Mouse (Mus musculus): ENCODE measurements around the gene Inpp4b.

Inpp4b gene

DNA sequence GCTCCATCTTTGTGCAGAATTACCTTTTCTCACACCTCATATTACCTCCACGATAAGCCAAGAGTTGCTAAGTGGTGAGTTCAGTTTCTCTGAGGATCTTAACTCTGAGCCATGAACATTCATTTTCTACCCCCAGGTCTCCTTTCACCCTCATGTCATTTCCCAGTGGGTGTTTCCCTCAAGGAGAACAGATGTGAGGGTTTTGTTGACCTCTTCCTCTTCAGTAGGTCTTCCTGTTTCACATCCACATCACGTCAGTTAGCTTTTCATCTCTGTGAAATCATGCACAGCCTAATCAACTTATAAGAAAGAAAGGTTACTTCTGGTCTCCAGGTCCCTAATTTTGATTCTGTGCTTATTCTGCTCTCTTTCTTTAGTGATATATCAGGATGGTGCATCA is 124.4 kb downstream of the Inpp4b start:
- DNase-seq (ENCODE audit: low read depth, low spot score), result no peak

DNA sequence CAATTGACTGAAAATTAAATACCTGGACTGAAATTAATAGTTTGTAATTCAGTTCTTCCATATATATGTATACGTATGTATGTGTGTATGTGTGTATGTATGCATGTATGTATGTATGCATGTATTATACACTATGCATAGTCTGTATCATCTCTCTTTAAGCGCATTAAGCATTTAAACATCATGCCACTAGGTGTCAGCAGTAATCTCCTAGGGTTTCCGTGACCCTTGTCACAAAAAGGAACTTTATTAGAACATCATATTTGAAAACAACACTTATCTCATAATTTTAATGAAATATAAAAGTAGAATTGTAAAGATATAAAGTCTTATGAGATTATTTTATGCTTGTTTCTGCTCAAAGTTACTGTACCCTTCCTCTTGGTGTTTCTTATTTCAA is 136.3 kb downstream of the Inpp4b start:
- peak; percentile 9 for DNase-seq (ENCODE audit: low read depth, low spot score)

GRCm38 (mm10) chr8:81483834-81484233 is 141.5 kb downstream of the Inpp4b start:
- no peak for DNase-seq (ENCODE audit: low read depth, low spot score)

- no peak for DNase-seq (ENCODE audit: low read depth, low spot score)
Measured at GRCm38 (mm10) chr8:81485626-81486025, 143.3 kb downstream of the Inpp4b start.

DNA sequence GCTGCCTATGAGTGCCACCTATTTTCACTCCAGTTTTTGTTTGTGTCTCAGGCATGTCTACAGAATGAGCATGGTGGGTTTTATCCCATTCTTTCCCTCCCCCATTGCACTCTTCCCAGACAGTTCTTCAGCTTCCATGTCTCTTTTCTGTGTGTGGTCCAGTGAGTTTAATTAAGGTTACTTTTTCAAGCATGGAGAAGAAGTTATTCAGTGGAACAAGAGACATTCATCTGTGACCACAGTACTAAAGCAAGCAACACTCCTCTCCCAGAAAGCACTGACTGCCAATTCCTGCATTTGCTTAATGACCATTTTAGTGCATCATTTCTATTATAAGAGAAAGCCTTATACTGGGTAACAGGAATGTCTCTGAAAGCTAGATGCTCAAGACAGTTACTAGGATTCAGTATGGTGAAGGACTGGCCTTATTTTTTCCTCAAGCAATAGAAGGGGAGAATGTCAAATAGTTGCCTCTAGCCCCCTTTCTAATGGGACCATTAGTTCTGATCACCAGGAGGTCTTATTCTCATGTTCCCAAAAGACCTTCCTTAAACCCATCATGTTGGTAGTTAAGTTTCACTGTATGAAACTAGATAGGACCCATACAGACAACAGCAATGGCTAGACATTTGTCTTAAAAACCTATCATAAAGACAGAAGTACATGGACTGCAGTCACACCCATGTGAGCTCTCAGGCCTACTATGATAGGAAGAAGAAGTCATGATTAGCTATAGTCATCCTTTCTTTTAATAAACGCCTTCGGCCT is 147.7 kb downstream of the Inpp4b start:
- no peak for DNase-seq (ENCODE audit: low read depth, low spot score)

DNA sequence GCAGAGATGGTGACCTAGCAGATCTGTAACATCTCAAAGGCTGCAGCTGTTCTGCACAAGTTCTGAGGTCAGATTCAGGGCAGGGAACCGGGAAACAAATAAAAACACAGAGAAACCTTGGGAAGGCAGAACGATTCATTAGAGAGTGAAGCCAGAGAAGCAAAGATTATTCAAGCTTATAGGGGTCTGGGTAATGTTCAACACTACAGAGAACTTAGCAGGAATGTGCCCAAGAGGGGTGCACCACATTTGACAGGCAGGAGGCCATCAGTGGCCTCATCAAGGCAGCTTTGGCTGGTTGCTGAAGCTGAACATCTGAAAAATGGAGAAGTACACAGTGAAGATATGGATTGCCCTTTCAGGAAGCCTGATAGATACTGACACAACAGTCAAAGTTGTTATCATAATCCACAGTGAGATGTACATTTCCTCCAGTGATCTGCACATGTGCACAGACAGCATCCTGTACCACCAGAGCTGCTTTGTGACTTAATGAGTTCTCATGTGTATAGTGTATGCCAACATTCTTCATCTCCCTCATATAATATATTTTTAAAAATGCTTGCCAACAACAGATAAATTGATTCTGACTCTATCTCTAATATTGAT is 148.8 kb downstream of the Inpp4b start:
- no peak for DNase-seq (ENCODE audit: low read depth, low spot score)

- no peak for DNase-seq (ENCODE audit: low read depth, low spot score)
Measured at GRCm38 (mm10) chr8:81491706-81492204, 149.4 kb downstream of the Inpp4b start.

- no peak for DNase-seq (ENCODE audit: low read depth, low spot score)
Measured at GRCm38 (mm10) chr8:81494823-81495222, 152.5 kb downstream of the Inpp4b start.

- peak; percentile 17 for DNase-seq (ENCODE audit: low read depth, low spot score)
Measured at GRCm38 (mm10) chr8:81497646-81498045, 155.3 kb downstream of the Inpp4b start.

DNA sequence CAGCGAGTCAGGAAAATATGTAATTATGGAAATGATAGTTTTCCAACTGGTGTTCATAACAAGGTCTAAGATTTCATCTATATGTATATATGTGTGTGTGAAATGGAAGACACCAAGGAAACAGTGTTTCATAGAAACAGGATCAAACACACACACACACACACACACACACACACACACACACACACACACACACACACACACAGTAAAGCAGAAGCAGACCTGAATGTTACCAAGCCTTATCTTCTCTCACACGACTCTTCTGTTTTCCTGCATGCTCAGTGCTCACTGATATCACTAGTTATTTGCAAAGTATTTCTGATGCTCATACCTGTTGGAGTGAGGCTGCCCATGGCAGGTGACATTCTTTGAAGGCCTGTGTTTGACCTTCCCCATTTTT is 159.9 kb downstream of the Inpp4b start:
- no peak for DNase-seq (ENCODE audit: low read depth, low spot score)

DNA sequence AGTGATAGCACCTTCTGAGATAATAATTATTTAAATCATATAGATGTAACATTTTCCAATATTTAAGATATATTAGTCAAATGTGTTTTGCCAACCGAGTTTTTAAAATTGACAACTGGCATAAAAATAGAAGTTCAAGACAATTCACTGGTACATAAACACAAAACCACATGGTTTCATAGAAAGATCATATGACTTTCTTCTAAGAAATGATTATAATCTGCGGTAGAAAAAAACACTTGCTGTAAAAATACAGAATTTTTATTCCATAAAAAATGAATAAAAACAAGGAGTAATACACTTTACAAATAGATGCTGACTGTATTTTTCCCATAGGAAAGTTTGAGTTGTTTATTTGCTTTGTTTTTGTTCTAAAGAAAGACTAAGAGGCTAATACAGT is 160.6 kb downstream of the Inpp4b start:
- DNase-seq (ENCODE audit: low read depth, low spot score), result no peak

DNA sequence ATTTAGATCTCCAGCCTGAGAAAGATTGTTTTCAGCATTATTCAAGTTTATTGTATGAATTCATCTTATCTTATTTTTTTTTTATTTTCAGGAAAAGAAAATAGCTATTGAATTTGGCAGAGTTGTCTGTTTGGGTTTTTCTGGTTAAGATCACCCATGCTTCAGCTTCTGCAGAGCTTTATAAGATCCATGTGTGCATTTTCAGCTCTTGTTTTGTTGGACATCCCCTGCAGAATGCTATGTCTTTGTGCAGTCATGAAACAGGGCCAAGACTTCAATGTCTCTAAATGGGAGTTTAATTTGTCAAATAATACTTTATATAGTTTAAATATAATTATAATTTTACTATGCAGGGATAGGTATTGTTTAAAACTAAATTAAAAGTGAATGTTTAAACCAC is 170.5 kb downstream of the Inpp4b start:
- DNase-seq (ENCODE audit: low read depth, low spot score), result no peak

GRCm38 (mm10) chr8:81514425-81514824 is 172.1 kb downstream of the Inpp4b start:
- no peak for DNase-seq (ENCODE audit: low read depth, low spot score)

- DNase-seq (ENCODE audit: low read depth, low spot score), result no peak
Measured at GRCm38 (mm10) chr8:81522085-81522484, 179.7 kb downstream of the Inpp4b start.

GRCm38 (mm10) chr8:81524561-81524960 is 182.2 kb downstream of the Inpp4b start:
- DNase-seq (ENCODE audit: low read depth, low spot score), result no peak

DNA sequence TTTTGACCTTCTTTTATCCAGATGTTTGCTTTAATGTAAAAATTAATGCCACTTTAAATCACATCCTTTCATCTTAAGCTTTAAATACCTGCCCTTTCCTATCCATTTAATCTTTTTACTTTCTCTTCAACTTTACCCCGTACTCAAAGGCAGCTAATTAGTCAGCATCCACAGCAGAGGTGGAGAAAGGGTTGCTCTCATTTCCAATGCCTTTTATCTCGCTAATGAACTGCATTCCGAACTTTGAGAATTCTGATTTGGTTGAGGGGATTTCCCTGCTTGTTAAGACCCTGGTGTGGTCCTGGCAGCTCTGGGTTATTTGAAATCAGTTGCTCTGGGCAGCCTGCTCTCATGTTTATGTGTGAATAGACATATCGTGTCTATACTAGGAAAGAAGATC is 185.3 kb downstream of the Inpp4b start:
- DNase-seq (ENCODE audit: low read depth, low spot score), result no peak

DNA sequence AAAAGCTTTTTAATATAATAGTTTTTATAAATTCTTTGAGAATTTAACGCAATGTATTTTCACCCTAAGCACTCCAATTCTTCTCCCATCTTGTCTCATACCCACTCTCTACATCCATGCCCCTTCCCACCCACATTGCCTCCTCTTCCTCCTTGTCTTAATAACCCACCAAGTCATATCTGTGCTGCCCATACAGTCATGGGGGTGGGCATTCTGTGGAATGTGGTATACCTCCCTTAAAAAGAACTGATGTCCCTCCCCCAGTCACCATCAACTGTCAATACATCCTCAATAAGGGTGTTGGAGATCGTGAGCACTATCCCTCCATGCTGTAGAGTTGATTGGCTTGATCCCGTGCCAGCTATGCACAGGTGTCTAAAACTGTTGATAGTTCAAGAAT is 196.0 kb downstream of the Inpp4b start:
- no peak for DNase-seq (ENCODE audit: low read depth, low spot score)

DNA sequence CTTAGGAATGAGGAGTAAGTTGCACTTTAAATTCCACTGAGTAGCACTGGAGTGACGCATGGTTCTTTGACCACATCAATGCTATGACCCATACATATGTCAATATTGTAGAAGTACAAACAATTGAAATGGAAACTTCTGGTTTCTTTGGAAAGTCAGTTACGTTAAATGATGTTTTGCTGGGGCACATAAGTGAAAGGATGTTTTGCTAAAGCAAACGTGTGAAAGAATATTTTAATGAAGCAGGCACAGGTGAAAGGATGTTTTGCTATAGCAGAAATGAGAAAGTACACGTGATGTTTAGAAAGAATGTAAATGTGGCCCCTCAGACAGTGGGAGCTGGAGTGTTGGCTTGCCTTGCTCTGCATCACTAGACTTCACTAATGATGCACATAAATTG is 216.2 kb downstream of the Inpp4b start:
- DNase-seq (ENCODE audit: low read depth, low spot score), result no peak

DNA sequence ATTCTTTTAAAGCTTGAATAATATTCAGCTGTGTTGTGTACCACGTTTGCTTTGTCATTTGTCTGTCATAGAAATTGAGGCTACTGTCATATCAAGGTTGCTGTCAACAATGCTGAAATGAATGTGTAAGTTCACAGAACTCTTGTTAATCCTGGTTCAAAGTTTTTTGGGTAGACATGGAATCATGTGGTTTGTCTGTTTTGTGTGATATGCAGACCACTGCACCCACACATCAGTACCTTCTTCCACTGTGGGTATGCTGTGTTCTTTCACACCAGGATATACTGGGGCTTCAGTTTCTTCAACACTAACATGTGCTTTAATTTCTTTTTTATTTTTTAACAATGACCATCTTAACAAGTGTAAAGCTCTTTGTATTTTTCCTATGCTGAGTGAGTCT is 220.0 kb downstream of the Inpp4b start:
- DNase-seq (ENCODE audit: low read depth, low spot score), result no peak

DNA sequence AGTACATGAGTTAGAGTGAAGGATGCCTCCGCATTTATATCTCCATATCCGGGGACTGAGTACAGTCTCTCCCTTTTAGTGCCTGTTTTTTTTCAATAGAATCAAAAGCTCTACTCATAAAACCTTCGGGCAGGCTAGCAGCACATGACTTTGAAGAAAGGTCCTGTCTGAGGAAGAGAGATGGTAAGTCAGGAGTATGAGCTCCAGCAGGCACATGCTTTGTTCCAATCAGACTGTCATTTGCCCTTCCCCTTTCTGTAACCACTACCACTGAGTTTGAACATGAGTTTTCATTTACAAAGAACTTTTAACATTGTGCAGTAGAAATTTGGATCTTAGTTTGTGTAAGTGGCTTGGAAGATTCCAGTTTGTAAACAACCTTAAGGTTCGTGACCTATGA is 223.1 kb downstream of the Inpp4b start:
- DNase-seq (ENCODE audit: low read depth, low spot score), result no peak

DNA sequence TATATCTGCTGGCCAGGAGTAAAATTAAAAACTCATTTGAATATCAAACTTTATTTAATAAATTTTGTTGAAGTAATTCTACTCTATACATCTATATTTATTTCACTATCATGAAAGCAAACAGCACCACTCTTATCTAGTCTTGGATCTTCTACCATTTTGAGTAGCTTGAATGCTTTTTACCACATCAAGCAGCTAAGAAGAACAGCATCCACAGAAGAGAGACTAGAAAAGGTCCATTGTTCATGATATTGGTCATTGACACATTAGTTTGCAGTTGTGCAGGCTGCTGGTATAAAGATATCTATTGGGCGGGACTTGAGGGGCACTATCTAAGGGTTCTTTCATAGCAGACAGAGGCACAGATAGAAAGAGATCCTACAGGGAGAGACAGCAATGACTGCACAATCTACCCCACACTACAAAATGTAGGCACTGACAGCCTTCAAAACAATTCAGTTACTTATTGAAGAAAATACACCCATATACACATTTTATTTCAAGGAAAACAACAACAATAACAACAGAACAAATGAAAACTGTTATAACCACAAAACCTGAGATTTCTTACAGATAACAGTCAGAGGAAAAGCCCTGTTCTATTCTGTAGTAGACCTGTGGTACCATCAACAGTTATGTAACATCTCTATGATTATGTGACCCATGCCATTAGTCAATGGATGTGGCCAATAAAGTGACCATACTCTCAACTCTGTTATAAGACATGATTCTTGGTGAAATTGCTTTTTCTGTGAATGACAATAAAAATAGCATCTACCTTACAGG is 230.2 kb downstream of the Inpp4b start:
- no peak for DNase-seq (ENCODE audit: low read depth, low spot score)

GRCm38 (mm10) chr8:81575268-81575917 is 233.0 kb downstream of the Inpp4b start:
- no peak for DNase-seq (ENCODE audit: low read depth, low spot score)

Data from telencephalon, adult 2 months (tissue).